Mouse (Mus musculus): ENCODE measurements at regions not wholly inside any gene's neighbourhood (a gene's known extent, or its start where the extent isn't known, plus 50 kb on each side); places are given as distances from the start of the nearest gene placed in this dataset.

- no peaks in the 10 kb centered on the region for H3K36me3 ChIP-seq (ENCODE audit: control insufficient read depth in 1 of 2, insufficient read depth in 2 of 2, low read length in 2 of 2)
- H3K9ac ChIP-seq (ENCODE audit: control insufficient read depth, low read depth, low read length, poor library complexity, severe bottlenecking): no peak overlapping the region
- no peak overlapping the region for H3K27ac ChIP-seq (ENCODE audit: control insufficient read depth, low read depth, low read length)
- TF ChIP-seq E2F4 (IDR thresholded peaks at IDR 0.05; ENCODE audit: borderline replicate concordance, low read depth, low read length): no peak
- no peak for TF ChIP-seq MXI1 (IDR thresholded peaks at IDR 0.05; ENCODE audit: low read depth, low read length)
- TF ChIP-seq CHD2 (IDR thresholded peaks at IDR 0.05; ENCODE audit: low read length): no peak
- TF ChIP-seq HCFC1 (IDR thresholded peaks at IDR 0.05; ENCODE audit: low read depth, low read length): no peak
- no peak for TF ChIP-seq SMC3 (IDR thresholded peaks at IDR 0.05; ENCODE audit: low read depth, low read length)
- no peak for TF ChIP-seq RCOR1 (IDR thresholded peaks at IDR 0.05; ENCODE audit: low read depth, low read length)
- TF ChIP-seq NELFE (IDR thresholded peaks at IDR 0.05; ENCODE audit: low read depth, low read length): no peak
- no peak for TF ChIP-seq ETS1 (IDR thresholded peaks at IDR 0.05; ENCODE audit: low read depth, low read length)
- no peak for TF ChIP-seq TBP (IDR thresholded peaks at IDR 0.05; ENCODE audit: low read depth, low read length)
- no peak for TF ChIP-seq GATA1 (IDR thresholded peaks at IDR 0.05; ENCODE audit: low read depth, low read length)
- no peak for TF ChIP-seq TAL1 (IDR thresholded peaks at IDR 0.05; ENCODE audit: low read length)
- TF ChIP-seq CHD1 (IDR thresholded peaks at IDR 0.05; ENCODE audit: low read depth, low read length): no peak
- no peak for TF ChIP-seq MYC (IDR thresholded peaks at IDR 0.05; ENCODE audit: low read depth, low read length)
- no peak for TF ChIP-seq MAFK (IDR thresholded peaks at IDR 0.05; ENCODE audit: borderline replicate concordance, low read depth, low read length)
- TF ChIP-seq USF1 (IDR thresholded peaks at IDR 0.05; ENCODE audit: low read depth, low read length): no peak
- TF ChIP-seq ZNF384 (IDR thresholded peaks at IDR 0.05; ENCODE audit: low read depth, low read length): no peak
- no peak for TF ChIP-seq MYB (IDR thresholded peaks at IDR 0.05; ENCODE audit: low read depth, low read length)
- no peak for TF ChIP-seq POLR2AphosphoS2 (IDR thresholded peaks at IDR 0.05; ENCODE audit: low read length)
- no peaks in the 10 kb centered on the region for H3K79me2 ChIP-seq (ENCODE audit: control insufficient read depth, insufficient read depth, low read length, poor library complexity)
- no peaks in the 10 kb centered on the region for H3K27me3 ChIP-seq (ENCODE audit: control insufficient read depth in 1 of 2, insufficient read depth in 2 of 2, low read length in 2 of 2)
- H3K4me1 ChIP-seq (ENCODE audit: control insufficient read depth in 1 of 2, insufficient read depth in 2 of 2, low read length in 2 of 2): no peaks in the 10 kb centered on the region
- H3K9me3 ChIP-seq (replicated peaks; ENCODE audit: insufficient read depth, low read length): no peaks in the 10 kb centered on the region
- DNase-seq (ENCODE audit: low read depth, low spot score): no peak
- no peak overlapping the region for H3K4me3 ChIP-seq (ENCODE audit: control insufficient read depth in 1 of 2, insufficient read depth in 1 of 2, low read depth in 2 of 2, low read length in 2 of 2)
Observed at GRCm38 (mm10) chr5:77796960-77797359, 389.1 kb upstream of the Igfbp7 start.

DNA sequence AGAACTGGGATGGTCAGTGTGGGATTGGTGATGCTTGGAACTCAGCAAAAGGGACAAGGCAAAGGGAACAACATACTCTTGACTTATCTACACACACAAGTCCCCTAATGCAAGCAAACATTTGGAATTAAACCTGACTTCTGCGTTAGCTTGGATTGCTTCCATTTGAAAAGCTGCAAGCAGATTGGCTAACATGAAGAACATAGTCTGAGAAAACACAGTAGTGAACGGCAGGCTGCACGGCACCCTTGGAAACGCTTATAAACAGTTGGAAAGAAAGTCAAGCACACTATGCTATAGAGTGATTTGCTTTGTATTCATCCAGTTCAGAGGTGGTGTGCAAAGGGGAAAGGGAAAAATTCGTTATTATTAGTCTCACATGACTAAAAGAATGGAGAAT is 387.9 kb upstream of the Igfbp7 start:
- Histone ChIP-seq H3K4me3 (ENCODE audit: control insufficient read depth in 1 of 2, insufficient read depth in 1 of 2, low read depth in 2 of 2, low read length in 2 of 2) (no peak overlapping the region), H3K27ac (ENCODE audit: control insufficient read depth, low read depth, low read length) (no peak overlapping the region), H3K36me3 (ENCODE audit: control insufficient read depth in 1 of 2, insufficient read depth in 2 of 2, low read length in 2 of 2) (no peaks in the 10 kb centered on the region), H3K4me1 (ENCODE audit: control insufficient read depth in 1 of 2, insufficient read depth in 2 of 2, low read length in 2 of 2) (no peaks in the 10 kb centered on the region), H3K9me3 (replicated peaks; ENCODE audit: insufficient read depth, low read length) (no peaks in the 10 kb centered on the region), H3K27me3 (ENCODE audit: control insufficient read depth in 1 of 2, insufficient read depth in 2 of 2, low read length in 2 of 2) (no peaks in the 10 kb centered on the region), H3K79me2 (ENCODE audit: control insufficient read depth, insufficient read depth, low read length, poor library complexity) (no peaks in the 10 kb centered on the region), H3K9ac (ENCODE audit: control insufficient read depth, low read depth, low read length, poor library complexity, severe bottlenecking) (no peak overlapping the region)
- DNase-seq (ENCODE audit: low read depth, low spot score): no peak
- TF ChIP-seq HCFC1 (IDR thresholded peaks at IDR 0.05; ENCODE audit: low read depth, low read length) (no peak), ZMIZ1 (IDR thresholded peaks at IDR 0.05; ENCODE audit: low read depth, low read length) (no peak)

All from MEL (cell line).